Mouse (Mus musculus) olfactory bulb, adult 2 months (tissue): ENCODE data around the gene Crkl. TPM values are rescaled to one million over a fixed set of nuclear protein-coding genes. Genes with fewer than 3 reads are reported as not detected.

Experiments used
- H3K27ac ChIP-seq: fragments of 200-500 bp; 2 replicates; pipeline ENCODE4 v1.5.1; 2012; ENCODE audit warnings: low read depth, low read length; ENCODE audit not compliant: insufficient read depth
- H3K4me1 ChIP-seq: fragments of 200-500 bp; 2 replicates; pipeline ENCODE4 v1.6.1; 2012; ENCODE audit warnings: low read length; ENCODE audit not compliant: control insufficient read depth, insufficient read depth
- H3K4me3 ChIP-seq: fragments of 200-500 bp; 2 replicates; pipeline ENCODE4 v1.5.1; 2012; ENCODE audit warnings: mild to moderate bottlenecking, low read depth, low read length, moderate library complexity; ENCODE audit not compliant: insufficient read depth
- CTCF ChIP-seq: fragments of 200-500 bp; IDR thresholded peaks from 2 replicates; pipeline ENCODE4 v1.5.1; 2012; ENCODE audit warnings: low read depth, mild to moderate bottlenecking, low read length, moderate library complexity; ENCODE audit not compliant: insufficient read depth
- POLR2A ChIP-seq: fragments of 200-500 bp; IDR thresholded peaks from 2 replicates; pipeline ENCODE4 v1.6.1; 2012; ENCODE audit warnings: mild to moderate bottlenecking, low read depth, low read length, moderate library complexity; ENCODE audit not compliant: insufficient read depth
- WGBS: fragments of 180-500 bp; shearing (Covaris S2); methylation state at CpG from one replicate; pipeline ENCODE4 v1.1.7; 2018; 5-methylcytosine and 5-hydroxymethylcytosine counted together
- polyA plus RNA-seq: library from polyadenylated mRNA; stranded (reverse); fragments of >200 nt; gene quantifications from 2 replicates; pipeline ENCODE4 v1.2.4, GENCODE M21; 2012; ENCODE audit warnings: low replicate concordance; ENCODE audit not compliant: missing spikeins, insufficient read depth, insufficient read length

The Crkl gene
- not detected in 2 replicates for polyA plus RNA-seq

DNA sequence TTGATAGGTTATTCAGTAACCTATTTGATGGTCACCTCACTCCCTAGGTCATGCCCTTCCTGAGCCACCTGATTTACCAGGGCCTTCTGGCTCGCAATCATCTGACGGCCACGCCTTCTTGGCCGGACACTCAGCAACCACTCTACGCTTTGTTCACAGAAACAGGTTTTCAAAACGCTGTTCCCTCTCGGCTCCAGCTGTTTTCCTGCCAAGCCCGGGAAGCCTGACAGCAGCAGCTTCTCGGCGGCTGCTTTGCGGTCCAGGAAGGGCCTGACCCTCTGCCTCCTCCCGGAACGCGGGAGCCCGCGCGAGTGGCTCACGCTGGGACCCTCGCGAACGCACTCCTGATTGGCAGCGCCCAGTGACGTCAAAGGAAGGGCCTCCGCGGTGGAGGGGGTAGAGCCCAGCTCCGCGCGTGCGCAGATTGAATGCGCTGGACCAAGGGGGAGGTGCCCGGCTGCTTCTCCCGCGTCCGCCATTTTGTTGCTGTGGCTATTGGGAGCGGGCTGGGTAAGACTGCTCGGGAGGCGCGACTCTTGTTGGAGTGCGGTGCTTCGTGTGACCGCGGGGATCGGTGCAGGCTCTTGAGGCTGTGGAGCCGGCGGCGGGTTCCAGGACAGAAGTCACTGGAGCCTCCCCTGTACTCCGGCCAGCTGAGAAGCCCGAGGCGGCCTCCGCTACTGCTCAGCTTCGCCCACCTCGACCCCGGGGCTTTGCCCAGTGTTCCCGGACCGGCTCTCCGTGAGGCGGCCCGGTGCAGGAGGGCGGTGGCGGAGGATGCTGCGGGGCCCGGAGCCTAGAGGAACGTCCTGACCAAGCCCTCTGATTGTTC lies at the start of gene Crkl:
Gene Crkl (plus strand): TSS at position 447 of the 832 bp plus-strand sequence.
- H3K4me1 ChIP-seq: peaks cover 2% of the 10 kb centered on the region; the same call in 1 of the 2 replicates
- peak; percentile 93 for TF ChIP-seq POLR2A
- TF ChIP-seq CTCF: no peak
- peak within 1 kb of the TSS; percentile 75 for H3K4me3 ChIP-seq
- WGBS: under 1% methylated on average over 63 of the region's 63 CpGs
- H3K27ac ChIP-seq: peak within 1 kb of the TSS; percentile 92

DNA sequence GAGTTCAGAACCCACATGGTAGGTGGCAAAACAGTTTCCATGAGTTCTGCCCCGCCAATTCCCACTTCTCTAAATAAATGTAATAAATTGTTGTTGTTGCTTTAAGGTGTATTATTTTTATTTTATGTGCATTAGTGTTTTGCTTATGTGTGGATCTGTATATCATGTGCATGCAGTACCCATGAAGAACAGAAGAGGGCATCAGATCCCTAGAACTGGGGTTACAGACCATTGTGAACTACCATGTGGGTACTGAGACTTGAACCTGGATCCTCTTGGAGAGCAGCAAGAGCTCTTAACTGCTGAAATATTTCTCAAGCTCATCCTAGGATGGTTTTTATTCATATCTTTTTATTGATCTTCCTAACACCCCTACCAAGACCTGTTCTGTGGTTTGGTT lies 48.9 kb upstream of the Crkl start:
- Histone ChIP-seq H3K4me1 (0 out of 2 replicates have a peak, but pooled peaks cover 2% of the 10 kb centered on the region), H3K27ac (no peak overlapping the region), H3K4me3 (no peak overlapping the region)
- 84% methylated on average over 1 of the region's 1 CpGs for WGBS
- TF ChIP-seq CTCF (no peak), POLR2A (no peak)

GRCm38 (mm10) chr16:17405271-17405696 lies 46.5 kb upstream of the Crkl start:
- H3K27ac ChIP-seq: peak overlapping the region; percentile 78
- peak overlapping the region; percentile 85 for H3K4me3 ChIP-seq
- H3K4me1 ChIP-seq: peaks cover 2% of the 10 kb centered on the region; the same call in 1 of the 2 replicates
- no peak for TF ChIP-seq POLR2A
- TF ChIP-seq CTCF: no peak
- WGBS: under 1% methylated on average over 22 of the region's 22 CpGs

DNA sequence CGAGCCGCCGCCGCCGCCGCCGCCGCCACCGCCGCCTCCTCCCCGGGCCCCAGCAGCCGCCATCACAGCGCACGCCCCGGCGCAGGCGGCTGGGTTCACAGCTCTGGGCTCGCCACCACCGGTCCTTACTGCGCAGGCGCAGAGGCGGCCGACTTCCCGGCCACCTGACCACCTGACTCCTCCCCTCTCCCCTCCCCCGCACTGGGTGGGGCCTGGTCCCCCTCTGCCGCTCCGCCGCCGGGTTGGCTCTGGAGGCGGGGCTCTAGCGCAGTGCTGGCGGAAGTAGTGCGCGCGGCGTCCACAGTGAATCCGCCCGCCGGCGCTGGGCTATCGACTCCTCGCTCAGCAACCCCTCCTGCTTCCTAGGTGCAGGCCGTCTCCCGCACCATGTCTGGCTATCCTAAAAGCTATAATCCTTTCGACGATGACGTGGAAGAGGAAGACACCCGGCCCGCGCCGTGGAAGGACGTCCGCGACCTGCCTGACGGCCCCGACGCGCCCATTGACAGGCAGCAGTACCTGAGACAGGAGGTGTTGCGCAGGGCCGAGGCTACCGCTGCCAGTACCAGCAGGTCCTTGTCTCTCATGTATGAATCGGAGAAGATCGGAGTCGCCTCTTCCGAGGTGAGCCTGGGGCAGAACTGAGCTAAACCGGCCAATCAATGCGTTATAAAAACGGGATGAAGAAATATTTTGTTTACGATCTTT lies 45.9 kb upstream of the Crkl start, which contains the start of the genes Snap29 and Pi4ka:
Gene Snap29 (plus strand): TSS at position 251 of the 708 bp plus-strand sequence.
Gene Pi4ka (minus strand): TSS at position 579 of the 708 bp plus-strand sequence.
- no peak for TF ChIP-seq CTCF
- peak; percentile 88 for TF ChIP-seq POLR2A
- WGBS: under 1% methylated on average over 62 of the region's 69 CpGs

DNA sequence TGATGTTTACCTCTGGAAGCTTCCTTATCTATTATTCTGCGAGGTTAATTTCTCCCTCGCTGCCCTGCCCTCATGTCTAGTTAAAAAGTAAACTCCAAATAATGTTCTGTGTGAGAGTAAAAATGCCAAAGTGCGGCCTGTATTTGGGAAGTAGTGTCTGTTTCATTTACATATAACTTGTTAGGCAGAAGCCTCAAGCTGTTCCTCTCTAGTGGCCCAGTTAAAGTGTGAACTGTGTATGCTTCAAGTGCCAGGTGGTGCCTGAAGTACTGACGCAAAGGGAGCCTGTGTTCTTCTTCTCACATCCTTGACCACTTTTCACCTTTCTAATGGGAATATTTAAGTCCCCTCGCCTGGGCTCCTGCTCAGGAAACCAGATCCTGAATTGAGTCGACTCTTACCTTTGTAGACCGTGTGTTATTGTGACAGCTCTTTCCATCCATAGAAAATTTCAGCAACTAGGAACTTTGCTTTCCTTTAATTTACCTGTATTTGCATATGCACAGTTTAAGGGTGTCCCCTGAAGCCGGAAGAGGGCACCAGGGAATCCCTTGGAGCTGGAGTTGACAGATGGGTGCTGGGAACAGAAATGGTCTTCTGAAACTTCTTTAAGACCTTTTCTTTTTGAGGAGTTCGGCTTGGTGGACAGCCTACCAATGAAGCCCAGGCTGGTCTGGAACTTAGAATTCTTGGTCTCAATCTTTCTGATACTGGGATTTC lies 45.1 kb upstream of the Crkl start:
- no peak overlapping the region for H3K27ac ChIP-seq

More for the DNA sequence above, 45.9 kb upstream of the Crkl start, which contains the start of the genes Snap29 and Pi4ka:
- peaks cover 2% of the 10 kb centered on the region; the same call in 1 of the 2 replicates for H3K4me1 ChIP-seq
- peak within 1 kb of the TSS; percentile 78 for H3K27ac ChIP-seq
- peak within 1 kb of the TSS; percentile 85 for H3K4me3 ChIP-seq

DNA sequence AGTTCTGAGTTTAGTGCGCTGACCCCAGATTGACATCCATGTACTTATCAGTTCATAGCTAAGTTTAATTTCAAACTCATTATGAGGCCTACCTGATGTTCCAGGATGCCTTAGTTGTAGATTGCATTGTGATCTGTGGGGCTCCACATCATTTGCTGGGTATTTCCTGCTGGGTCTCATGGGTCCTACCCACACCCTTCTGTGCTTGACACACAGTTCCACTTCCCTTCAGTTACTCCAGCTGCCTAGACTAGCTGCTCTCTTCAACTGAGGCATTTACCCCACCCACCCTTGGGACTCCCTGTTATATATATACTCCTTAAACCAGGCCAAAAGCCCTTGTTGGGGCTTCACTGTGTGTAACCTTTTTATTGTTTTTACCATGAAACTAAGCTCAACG lies 42.7 kb upstream of the Crkl start:
- no peaks in the 10 kb centered on the region; the same call in 1 of the 2 replicates for H3K4me1 ChIP-seq
- 82% methylated on average over 2 of the region's 2 CpGs for WGBS
- H3K4me3 ChIP-seq: no peak overlapping the region
- no peak for TF ChIP-seq POLR2A
- TF ChIP-seq CTCF: no peak
- H3K27ac ChIP-seq: no peak overlapping the region

More for the DNA sequence above, 45.1 kb upstream of the Crkl start:
- 29% methylated on average over 9 of the region's 9 CpGs for WGBS
- Histone ChIP-seq H3K4me3 (no peak overlapping the region), H3K4me1 (no peaks in the 10 kb centered on the region; the same call in 1 of the 2 replicates)
- TF ChIP-seq CTCF (no peak), POLR2A (no peak)

- Histone ChIP-seq H3K4me3 (no peak overlapping the region), H3K27ac (no peak overlapping the region), H3K4me1 (no peaks in the 10 kb centered on the region; the same call in 1 of the 2 replicates)
- TF ChIP-seq POLR2A (no peak), CTCF (no peak)
- whole genome bisulfite sequencing: 66% methylated on average over 4 of the region's 4 CpGs
Observed at GRCm38 (mm10) chr16:17410209-17410608, 41.6 kb upstream of the Crkl start.

GRCm38 (mm10) chr16:17423021-17423420 lies 28.8 kb upstream of the Crkl start:
- WGBS: 70% methylated on average over 3 of the region's 3 CpGs
- H3K4me1 ChIP-seq: no peaks in the 10 kb centered on the region
- H3K27ac ChIP-seq: no peak overlapping the region
- TF ChIP-seq CTCF: no peak
- TF ChIP-seq POLR2A: no peak
- no peak overlapping the region for H3K4me3 ChIP-seq
